Mouse (Mus musculus) embryonic facial prominence, embryonic 14.5 days (tissue): Measurements from ENCODE around the gene Retnlb. TPM values are rescaled to one million over a fixed set of nuclear protein-coding genes. Genes with fewer than 3 reads are reported as not detected.
"Not testable (repeated sequence)": the region's sequence is repeated elsewhere in the genome, so short reads cannot be mapped to it uniquely, and the experiment has no call there.

ENCODE experiments used
- ATAC-seq: fragments of 200-750 bp; cut with Nextera tagmentation; 2 replicates; pipeline ENCODE4 v1.8.0; 2017; ENCODE audit warnings: low read depth, moderate number of reproducible peaks, moderate TSS enrichment
- DNase-seq: peaks from one replicate; pipeline ENCODE4 v3.0.0-alpha.2; 2015; ENCODE audit warnings: low spot score
- H3K27ac ChIP-seq: fragments of 300-500 bp; sonication (generic); replicated peaks from 2 replicates; pipeline ENCODE4 v1.5.1; 2014; ENCODE audit warnings: low read depth, mild to moderate bottlenecking, low read length, moderate library complexity
- H3K27me3 ChIP-seq: fragments of 300-500 bp; sonication (generic); replicated peaks from 2 replicates; pipeline ENCODE4 v1.6.1; 2014; ENCODE audit warnings: low read length; ENCODE audit not compliant: control insufficient read depth, insufficient read depth
- H3K36me3 ChIP-seq: fragments of 300-500 bp; sonication (generic); 2 replicates; pipeline ENCODE4 v1.6.1; 2014; ENCODE audit warnings: low read length, mixed read lengths; ENCODE audit not compliant: control insufficient read depth, insufficient read depth
- H3K4me1 ChIP-seq: fragments of 300-500 bp; sonication (generic); 2 replicates; pipeline ENCODE4 v1.6.1; 2014; ENCODE audit warnings: antibody characterized with exemption, low read length; ENCODE audit not compliant: control insufficient read depth, insufficient read depth
- H3K4me2 ChIP-seq: fragments of 300-500 bp; sonication (generic); 2 replicates; pipeline ENCODE4 v1.6.1; 2014; ENCODE audit warnings: low read depth, mild to moderate bottlenecking, low read length, moderate library complexity, mixed read lengths
- H3K4me3 ChIP-seq: fragments of 300-500 bp; sonication (generic); 2 replicates; pipeline ENCODE4 v1.5.1; 2014; ENCODE audit warnings: low read depth, mild to moderate bottlenecking, low read length
- H3K9ac ChIP-seq: fragments of 300-500 bp; sonication (generic); 2 replicates; pipeline ENCODE4 v1.6.1; 2014; ENCODE audit warnings: low read depth, mild to moderate bottlenecking, low read length, moderate library complexity, mixed read lengths
- H3K9me3 ChIP-seq: fragments of 300-500 bp; sonication (generic); 2 replicates; pipeline ENCODE4 v1.6.1; 2016; ENCODE audit warnings: low read length; ENCODE audit not compliant: control insufficient read depth
- WGBS: fragments of 180-500 bp; shearing (Covaris S2); extraction: QIAGEN DNeasy Blood & Tissue Kit; methylation state at CpG from one replicate; pipeline ENCODE4 v1.1.7; 2014; 5-methylcytosine and 5-hydroxymethylcytosine counted together
- polyA plus RNA-seq: library from polyadenylated mRNA; unstranded; fragments of >200 nt; fragmentation: Nextera tagmentation; extraction: Ambion mirVana; gene quantifications from 2 replicates; pipeline ENCODE4 v1.2.1, GENCODE M21; 2014

Gene Retnlb
- polyA plus RNA-seq, 1 experiment from 2014 or later = not detected

- H3K4me1 ChIP-seq, ATAC-seq, H3K9me3 ChIP-seq, H3K4me3 ChIP-seq, H3K36me3 ChIP-seq, H3K4me2 ChIP-seq, DNase-seq, H3K27ac ChIP-seq, H3K9ac ChIP-seq, H3K27me3 ChIP-seq: not testable (repeated sequence)
- 40% methylated on average over 1 of the region's 1 CpGs for WGBS
Measured at GRCm38 (mm10) chr16:48833626-48834025, 17.0 kb downstream of the Retnlb start.

DNA sequence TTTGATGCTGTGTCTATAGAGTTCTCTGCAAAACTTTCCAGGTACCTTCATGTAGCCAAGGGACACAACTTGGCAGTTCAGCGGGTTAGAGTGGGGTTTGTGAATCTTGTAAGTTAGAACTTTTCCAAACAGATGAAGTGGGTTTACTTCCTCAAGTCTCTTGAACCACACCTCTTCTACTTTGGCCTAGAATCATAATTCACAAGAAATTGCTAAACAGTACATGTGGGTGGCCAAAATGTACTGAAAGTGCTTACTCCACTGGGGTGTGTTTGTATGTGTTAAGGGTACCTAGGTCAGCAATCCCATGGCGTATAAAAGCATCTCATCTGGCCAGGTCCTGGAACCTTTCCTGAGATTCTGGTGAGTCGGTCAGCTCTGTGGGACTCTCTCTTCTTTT is 25.6 kb downstream of the Retnlb start, which contains the start of gene Retnla:
Gene Retnla, plus strand, starts transcription at position 286 of the 400 bp plus-strand sequence.
- Histone ChIP-seq H3K27ac (no peak within 1 kb of the TSS), H3K27me3 (no peaks in the 10 kb centered on the region), H3K4me1 (no peaks in the 10 kb centered on the region), H3K36me3 (no peaks in the 10 kb centered on the region), H3K9me3 (no peaks in the 10 kb centered on the region), H3K4me3 (no peak within 1 kb of the TSS), H3K9ac (no peak within 1 kb of the TSS), H3K4me2 (no peak within 1 kb of the TSS)
- WGBS = 78% methylated on average over 3 of the region's 3 CpGs
- DNase-seq (no peak), ATAC-seq (no peak)

DNA sequence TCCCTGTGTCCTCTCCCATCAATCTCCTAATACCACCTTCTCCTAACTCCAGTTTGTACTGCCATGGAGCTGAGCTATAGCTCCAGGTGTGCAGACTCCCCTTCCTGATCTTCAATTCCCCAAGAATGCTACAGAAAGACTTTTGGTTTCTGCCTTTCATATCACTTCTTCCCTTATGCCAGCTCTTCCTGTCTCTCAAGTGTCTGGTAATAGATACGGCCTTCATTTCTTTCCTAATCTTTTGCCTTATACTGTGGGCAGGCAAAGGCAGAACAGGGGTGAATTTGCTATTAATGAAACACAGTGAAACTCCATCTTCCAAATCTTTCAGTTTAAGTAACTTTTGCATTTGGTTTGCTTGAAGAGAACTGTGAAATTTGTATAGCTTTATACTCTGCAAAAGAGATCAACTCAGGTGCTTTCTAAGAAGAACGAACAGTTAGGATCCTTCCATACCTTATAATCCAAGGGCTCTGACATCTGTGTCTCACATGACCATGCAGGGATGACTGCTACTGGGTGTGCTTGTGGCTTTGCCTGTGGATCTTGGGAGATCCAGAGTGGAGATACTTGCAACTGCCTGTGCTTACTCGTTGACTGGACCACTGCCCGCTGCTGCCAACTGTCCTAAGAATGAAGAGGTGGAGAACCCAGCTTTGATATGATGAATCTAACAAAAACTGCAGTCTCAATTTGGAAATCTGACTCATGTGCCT is 27.2 kb downstream of the Retnlb start:
- H3K27me3 ChIP-seq = no peaks in the 10 kb centered on the region
- no peaks in the 10 kb centered on the region for H3K36me3 ChIP-seq
- H3K9ac ChIP-seq = no peak overlapping the region
- 91% methylated on average over 4 of the region's 4 CpGs for WGBS
- DNase-seq (no peak), ATAC-seq (no peak)
- no peaks in the 10 kb centered on the region for H3K9me3 ChIP-seq
- no peak overlapping the region for H3K4me2 ChIP-seq
- no peak overlapping the region for H3K4me3 ChIP-seq
- H3K27ac ChIP-seq = no peak overlapping the region
- H3K4me1 ChIP-seq = no peaks in the 10 kb centered on the region

- H3K9me3 ChIP-seq, H3K4me1 ChIP-seq, H3K27ac ChIP-seq, H3K9ac ChIP-seq, DNase-seq, H3K27me3 ChIP-seq, ATAC-seq, H3K4me3 ChIP-seq, H3K36me3 ChIP-seq, H3K4me2 ChIP-seq: not testable (repeated sequence)
- 89% methylated on average over 1 of the region's 1 CpGs for WGBS
Measured at GRCm38 (mm10) chr16:48865004-48865403, 48.3 kb downstream of the Retnlb start.

GRCm38 (mm10) chr16:48867690-48868089 is 51.0 kb downstream of the Retnlb start:
- no peak overlapping the region for H3K4me2 ChIP-seq
- H3K4me1 ChIP-seq = no peaks in the 10 kb centered on the region
- H3K4me3 ChIP-seq = no peak overlapping the region
- H3K9ac ChIP-seq = no peak overlapping the region
- 76% methylated on average over 2 of the region's 2 CpGs for WGBS
- H3K27ac ChIP-seq = no peak overlapping the region
- H3K9me3 ChIP-seq = no peaks in the 10 kb centered on the region
- no peaks in the 10 kb centered on the region for H3K36me3 ChIP-seq
- no peak for DNase-seq
- no peaks in the 10 kb centered on the region for H3K27me3 ChIP-seq
- ATAC-seq = no peak

Other genes with a start within 250 kb of the Retnlb start
- 0.04 TPM in 1 of 2 replicates, not detected in the other for gene Trat1, start 44.8 kb upstream of the Retnlb start, polyA plus RNA-seq
- gene Retnla, start 25.7 kb downstream of the Retnlb start, polyA plus RNA-seq = not detected in 2 replicates
- gene Retnlg, start 55.8 kb downstream of the Retnlb start, polyA plus RNA-seq = 0.74 and 0.76 TPM in 2 replicates
- gene Dzip3, start 177.3 kb downstream of the Retnlb start, polyA plus RNA-seq = 33.3 and 40.9 TPM in 2 replicates
- 24.4 and 25.5 TPM in 2 replicates for gene Cip2a, start 177.3 kb downstream of the Retnlb start, polyA plus RNA-seq
- gene Myh15, start 240.6 kb downstream of the Retnlb start, polyA plus RNA-seq = 0.03 and 0.07 TPM in 2 replicates